Mouse (Mus musculus): ENCODE results near the gene Rpl18. TPM values are rescaled to one million over a fixed set of nuclear protein-coding genes. Genes with fewer than 3 reads are reported as not detected.

The Rpl18 gene
- total and polyA plus RNA-seq, 2 experiments from 2014 or later, result 479 to 1,310 TPM

DNA sequence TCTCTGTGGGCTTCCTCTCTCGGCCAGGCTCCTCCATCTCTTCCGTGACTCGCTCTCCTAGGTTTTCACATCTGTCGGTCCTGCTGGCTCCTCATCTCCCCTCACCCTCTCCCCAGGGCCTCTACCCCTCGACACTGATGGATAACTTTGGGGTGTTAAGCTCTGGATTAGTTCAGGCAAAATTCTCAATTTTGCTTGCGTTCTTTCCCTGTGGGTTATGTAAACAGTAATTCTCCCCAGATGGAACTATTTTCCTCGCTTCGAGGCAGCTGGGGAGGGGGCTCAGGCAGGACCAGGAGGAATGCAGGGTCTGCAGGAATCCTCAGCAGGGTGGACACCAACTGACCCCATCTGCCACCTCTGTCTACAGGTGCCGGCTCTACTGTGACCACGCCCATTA, 29.4 kb upstream of the Rpl18 start:
- no peak for TF ChIP-seq EP300 (IDR thresholded peaks at IDR 0.05; ENCODE audit: low read depth)
- TF ChIP-seq CTCF (IDR thresholded peaks at IDR 0.05; ENCODE audit: low read depth), result no peak
- no peak overlapping the region for H3K9ac ChIP-seq (replicated peaks; ENCODE audit: low read depth, low read length)
- ATAC-seq (ENCODE audit: insufficient read depth, low read depth) (no peak), DNase-seq (ENCODE audit: low spot score) (no peak)
- H3K27ac ChIP-seq (ENCODE audit: low read depth), result no peak overlapping the region
- H3K9me3 ChIP-seq (replicated peaks; ENCODE audit: control insufficient read depth, low read length), result no peaks in the 10 kb centered on the region
- no peaks in the 10 kb centered on the region for H3K36me3 ChIP-seq (replicated peaks; ENCODE audit: control insufficient read depth, insufficient read depth, low read length)
- H3K4me1 ChIP-seq (ENCODE audit: control insufficient read depth, insufficient read depth), result peaks cover 36% of the 10 kb centered on the region
- no peaks in the 10 kb centered on the region for H3K27me3 ChIP-seq (ENCODE audit: control insufficient read depth, insufficient read depth, low read length)
- H3K4me2 ChIP-seq (ENCODE audit: low read depth, low read length), result no peak overlapping the region
- H3K4me3 ChIP-seq (ENCODE audit: low read depth, low read length), result no peak overlapping the region
- WGBS, result 65% methylated on average over 10 of the region's 10 CpGs

DNA sequence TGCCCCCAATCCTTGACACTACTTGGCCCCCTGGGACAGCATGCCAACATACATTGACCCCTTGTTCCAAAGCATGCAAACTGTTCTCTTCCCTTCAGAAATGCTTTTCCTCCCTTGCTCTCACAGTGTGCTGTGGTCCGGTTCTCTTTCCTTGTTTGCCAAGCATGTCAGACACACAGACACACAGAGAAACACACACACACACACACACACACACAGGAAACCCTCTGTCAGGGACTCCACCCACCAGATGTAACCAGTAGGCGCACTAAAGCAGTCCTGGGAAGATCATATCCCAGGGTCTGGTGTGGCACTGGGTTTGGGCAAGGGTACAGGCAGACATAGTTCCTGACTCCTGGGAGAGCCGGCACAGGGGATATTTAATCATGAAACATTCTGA, 28.4 kb upstream of the Rpl18 start:
- no peak for TF ChIP-seq EP300 (IDR thresholded peaks at IDR 0.05; ENCODE audit: low read depth)
- TF ChIP-seq CTCF (IDR thresholded peaks at IDR 0.05; ENCODE audit: low read depth), result no peak
- ATAC-seq (ENCODE audit: insufficient read depth, low read depth), result no peak

DNA sequence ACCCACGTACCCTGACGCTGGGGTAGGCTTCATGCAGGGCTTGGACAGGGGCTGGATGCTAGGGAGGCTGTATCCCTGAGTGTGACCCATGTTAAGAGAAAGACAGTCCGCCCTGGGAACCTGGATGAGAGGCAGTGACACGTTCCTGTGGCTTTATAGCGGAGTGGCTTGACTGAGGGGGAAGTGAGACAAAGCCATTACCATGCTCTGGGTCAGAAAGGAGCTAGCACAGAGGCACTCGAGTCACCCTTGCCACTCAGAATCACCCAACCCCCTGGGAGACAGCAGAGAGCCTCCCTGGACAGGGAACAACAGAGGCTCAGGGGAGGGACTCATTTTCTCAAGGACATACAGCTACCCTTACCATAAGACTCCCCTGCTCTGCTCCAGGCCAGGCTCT, 26.2 kb upstream of the Rpl18 start:
- Histone ChIP-seq H3K9ac (replicated peaks; ENCODE audit: low read depth, low read length) (peak overlapping the region; percentile 8; the same call in 1 of the 2 replicates), H3K9me3 (replicated peaks; ENCODE audit: control insufficient read depth, low read length) (no peaks in the 10 kb centered on the region), H3K4me2 (ENCODE audit: low read depth, low read length) (no peak overlapping the region), H3K27me3 (ENCODE audit: control insufficient read depth, insufficient read depth, low read length) (no peaks in the 10 kb centered on the region), H3K36me3 (replicated peaks; ENCODE audit: control insufficient read depth, insufficient read depth, low read length) (no peaks in the 10 kb centered on the region), H3K4me1 (ENCODE audit: control insufficient read depth, insufficient read depth) (peaks cover 20% of the 10 kb centered on the region; the same call in 1 of the 2 replicates), H3K27ac (ENCODE audit: low read depth) (peak overlapping the region; percentile 64), H3K4me3 (ENCODE audit: low read depth, low read length) (no peak overlapping the region)
- DNase-seq (ENCODE audit: low spot score) (no peak), ATAC-seq (ENCODE audit: insufficient read depth, low read depth) (no peak)
- TF ChIP-seq EP300 (IDR thresholded peaks at IDR 0.05; ENCODE audit: low read depth) (no peak), CTCF (IDR thresholded peaks at IDR 0.05; ENCODE audit: low read depth) (no peak)
- 72% methylated on average over 6 of the region's 6 CpGs for WGBS

More for the DNA sequence above, 28.4 kb upstream of the Rpl18 start:
- WGBS, result 63% methylated on average over 3 of the region's 3 CpGs
- Histone ChIP-seq H3K9ac (replicated peaks; ENCODE audit: low read depth, low read length) (no peak overlapping the region), H3K27me3 (ENCODE audit: control insufficient read depth, insufficient read depth, low read length) (no peaks in the 10 kb centered on the region), H3K36me3 (replicated peaks; ENCODE audit: control insufficient read depth, insufficient read depth, low read length) (no peaks in the 10 kb centered on the region), H3K4me2 (ENCODE audit: low read depth, low read length) (no peak overlapping the region), H3K4me1 (ENCODE audit: control insufficient read depth, insufficient read depth) (peaks cover 28% of the 10 kb centered on the region), H3K4me3 (ENCODE audit: low read depth, low read length) (no peak overlapping the region), H3K9me3 (replicated peaks; ENCODE audit: control insufficient read depth, low read length) (no peaks in the 10 kb centered on the region), H3K27ac (ENCODE audit: low read depth) (no peak overlapping the region)
- DNase-seq (ENCODE audit: low spot score), result no peak

DNA sequence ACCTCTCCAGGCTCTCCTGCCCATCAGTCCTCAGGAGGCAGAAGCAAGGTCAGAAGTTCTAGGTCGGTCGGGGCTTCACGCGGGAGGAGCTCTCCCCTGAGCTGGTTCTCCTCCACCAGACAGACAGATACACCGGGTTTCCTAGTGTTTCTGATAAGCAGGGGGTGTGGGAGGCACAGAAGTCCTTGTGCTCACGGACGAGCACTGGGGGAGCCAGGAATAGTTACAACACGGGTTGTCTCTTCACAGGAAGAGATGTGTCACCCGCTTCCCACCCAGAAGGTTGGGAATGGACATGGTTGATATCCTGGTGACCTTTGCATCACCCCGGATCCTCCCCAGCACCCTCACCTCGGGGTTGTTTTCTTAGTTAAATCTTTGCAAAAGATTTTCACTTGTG, 25.5 kb upstream of the Rpl18 start:
- Histone ChIP-seq H3K36me3 (replicated peaks; ENCODE audit: control insufficient read depth, insufficient read depth, low read length) (no peaks in the 10 kb centered on the region), H3K27ac (ENCODE audit: low read depth) (peak overlapping the region; percentile 64), H3K4me1 (ENCODE audit: control insufficient read depth, insufficient read depth) (peaks cover 20% of the 10 kb centered on the region; the same call in 1 of the 2 replicates), H3K4me3 (ENCODE audit: low read depth, low read length) (no peak overlapping the region), H3K27me3 (ENCODE audit: control insufficient read depth, insufficient read depth, low read length) (no peaks in the 10 kb centered on the region), H3K9me3 (replicated peaks; ENCODE audit: control insufficient read depth, low read length) (no peaks in the 10 kb centered on the region), H3K4me2 (ENCODE audit: low read depth, low read length) (no peak overlapping the region), H3K9ac (replicated peaks; ENCODE audit: low read depth, low read length) (no peak overlapping the region; the same call in 1 of the 2 replicates)
- WGBS, result 15% methylated on average over 11 of the region's 11 CpGs
- TF ChIP-seq EP300 (IDR thresholded peaks at IDR 0.05; ENCODE audit: low read depth) (no peak), CTCF (IDR thresholded peaks at IDR 0.05; ENCODE audit: low read depth) (no peak)
- no peak for DNase-seq (ENCODE audit: low spot score)
- ATAC-seq (ENCODE audit: insufficient read depth, low read depth), result peak; percentile 37; the same call in 1 of the 2 replicates

DNA sequence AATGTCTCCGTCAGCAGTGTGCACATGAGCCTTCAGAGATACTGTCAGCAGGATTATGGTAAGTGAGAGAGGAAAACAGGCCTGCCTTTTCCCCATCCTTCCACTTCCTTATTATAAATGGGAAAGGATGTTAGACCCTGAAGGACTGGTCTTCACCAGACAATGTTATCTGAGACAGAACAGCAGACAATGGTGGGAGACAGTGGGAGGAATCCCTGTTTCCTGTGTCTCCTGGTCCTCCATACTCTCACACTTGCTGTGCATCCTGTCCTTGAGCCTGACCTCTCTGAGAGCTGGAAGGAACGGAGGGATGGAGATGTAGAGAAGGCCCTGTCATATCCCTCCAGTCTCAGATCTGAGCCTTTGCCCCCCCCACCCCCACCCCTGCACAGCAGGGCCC, 22.9 kb upstream of the Rpl18 start:
- H3K4me3 ChIP-seq (ENCODE audit: low read depth, low read length), result no peak overlapping the region
- H3K4me1 ChIP-seq (ENCODE audit: control insufficient read depth, insufficient read depth), result peaks cover 20% of the 10 kb centered on the region; the same call in 1 of the 2 replicates
- no peak overlapping the region for H3K9ac ChIP-seq (replicated peaks; ENCODE audit: low read depth, low read length)
- H3K27me3 ChIP-seq (ENCODE audit: control insufficient read depth, insufficient read depth, low read length), result no peaks in the 10 kb centered on the region
- TF ChIP-seq CTCF (IDR thresholded peaks at IDR 0.05; ENCODE audit: low read depth) (no peak), EP300 (IDR thresholded peaks at IDR 0.05; ENCODE audit: low read depth) (no peak)
- ATAC-seq (ENCODE audit: insufficient read depth, low read depth) (no peak), DNase-seq (ENCODE audit: low spot score) (no peak)
- no peak overlapping the region for H3K27ac ChIP-seq (ENCODE audit: low read depth)
- H3K4me2 ChIP-seq (ENCODE audit: low read depth, low read length), result no peak overlapping the region
- H3K36me3 ChIP-seq (replicated peaks; ENCODE audit: control insufficient read depth, insufficient read depth, low read length), result no peaks in the 10 kb centered on the region
- 81% methylated on average over 2 of the region's 2 CpGs for WGBS
- no peaks in the 10 kb centered on the region for H3K9me3 ChIP-seq (replicated peaks; ENCODE audit: control insufficient read depth, low read length)

DNA sequence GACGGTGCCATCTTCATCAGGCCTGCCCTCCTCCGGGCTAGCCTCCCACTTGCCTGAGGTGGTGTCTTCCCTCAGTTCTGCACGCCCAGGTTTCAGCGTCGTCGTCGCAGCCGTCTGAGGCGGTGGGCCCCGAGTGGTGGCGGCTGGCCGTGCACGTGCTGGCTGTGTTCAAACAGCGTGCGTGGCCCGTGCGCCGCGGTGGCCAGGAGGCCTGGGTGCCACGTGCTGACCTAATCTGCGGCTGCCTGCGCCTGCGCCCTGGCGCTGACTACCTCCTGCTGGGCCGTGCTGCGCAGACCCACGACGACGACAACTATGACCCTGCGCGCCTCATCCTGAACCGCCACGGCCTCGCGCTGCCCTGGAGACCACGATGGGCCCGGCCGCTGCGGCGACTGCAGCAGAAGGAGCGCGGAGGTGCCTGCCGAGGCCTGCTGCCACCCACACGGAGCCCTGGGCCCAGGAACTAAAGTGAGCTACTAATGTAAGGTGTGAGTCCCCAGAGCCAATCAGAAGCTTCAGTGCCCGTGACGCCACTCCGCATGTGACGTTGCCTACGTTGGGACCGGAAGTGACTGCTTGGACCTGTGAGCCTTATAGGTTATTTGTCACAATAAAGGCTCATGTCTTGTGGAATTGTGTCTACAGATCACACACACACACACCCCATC, 21.2 kb upstream of the Rpl18 start, which contains the start of gene Sec1:
TSS of gene Sec1 (minus strand) at position 482 of the 671 bp plus-strand sequence.
- Histone ChIP-seq H3K27me3 (ENCODE audit: control insufficient read depth, insufficient read depth, low read length) (peaks cover 9% of the 10 kb centered on the region), H3K4me2 (ENCODE audit: low read depth, low read length) (no peak within 1 kb of the TSS), H3K9me3 (replicated peaks; ENCODE audit: control insufficient read depth, low read length) (no peaks in the 10 kb centered on the region), H3K4me1 (ENCODE audit: control insufficient read depth, insufficient read depth) (peaks cover 20% of the 10 kb centered on the region; the same call in 1 of the 2 replicates), H3K27ac (ENCODE audit: low read depth) (no peak within 1 kb of the TSS), H3K4me3 (ENCODE audit: low read depth, low read length) (no peak within 1 kb of the TSS), H3K9ac (replicated peaks; ENCODE audit: low read depth, low read length) (no peak within 1 kb of the TSS), H3K36me3 (replicated peaks; ENCODE audit: control insufficient read depth, insufficient read depth, low read length) (no peaks in the 10 kb centered on the region)
- TF ChIP-seq CTCF (IDR thresholded peaks at IDR 0.05; ENCODE audit: low read depth), result no peak
- TF ChIP-seq EP300 (IDR thresholded peaks at IDR 0.05; ENCODE audit: low read depth), result no peak
- ATAC-seq (ENCODE audit: insufficient read depth, low read depth) (no peak), DNase-seq (ENCODE audit: low spot score) (no peak)
- 86% methylated on average over 50 of the region's 50 CpGs for WGBS
